Mouse (Mus musculus) B cell, adult (primary cell): ENCODE results near the gene Wnt4. TPM values are rescaled to one million over a fixed set of nuclear protein-coding genes. Genes with fewer than 3 reads are reported as not detected.

Source experiments
- total RNA-seq: library from RNA; stranded (reverse); gene quantifications from 4 replicates; pipeline ENCODE4 v1.2.4, GENCODE M21; 2023; ENCODE audit not compliant: inconsistent age

Wnt4 gene
- 0.21 TPM in 1 of 4 replicates, not detected in the others for total RNA-seq

DNA sequence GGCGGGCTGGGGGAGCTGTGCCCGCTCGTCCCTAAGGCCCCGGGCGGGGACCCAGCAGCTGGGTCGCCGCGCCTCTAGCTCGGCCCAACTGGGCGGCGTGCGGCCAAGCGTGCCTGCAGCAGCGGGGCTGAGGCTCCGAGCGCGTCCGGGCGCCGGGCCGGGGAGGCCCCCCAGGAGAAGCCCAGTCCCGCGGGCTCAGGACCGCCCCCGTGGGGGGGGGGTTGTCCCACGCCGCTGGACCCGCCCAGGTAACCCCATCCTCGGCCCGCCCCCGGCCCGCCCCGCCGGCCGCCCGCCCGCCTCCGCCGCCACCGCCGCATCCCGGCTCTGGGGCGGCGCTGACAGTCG, at the start of gene Wnt4:
Gene Wnt4 (plus strand): TSS at position 324 of the 348 bp plus-strand sequence.

Other genes starting within 250 kb of the Wnt4 start
- 24.9 to 25.6 TPM (median 25.1 TPM) in 4 replicates for gene Zbtb40, start 228.7 kb upstream of the Wnt4 start, total RNA-seq
- 462 to 495 TPM (median 482 TPM) in 4 replicates for gene Cdc42, start 80.2 kb downstream of the Wnt4 start, total RNA-seq
- gene Cela3a, start 132.3 kb downstream of the Wnt4 start, total RNA-seq: not detected in 4 replicates
- 0.96 to 1.3 TPM in 2 of 4 replicates, not detected in the others for gene Cela3b, start 153.1 kb downstream of the Wnt4 start, total RNA-seq
- not detected in 4 replicates for gene 1700013G24Rik, start 175.8 kb downstream of the Wnt4 start, total RNA-seq
- gene Hspg2, start 191.3 kb downstream of the Wnt4 start, total RNA-seq: 1.3 to 3.0 TPM (median 1.7 TPM) in 4 replicates